Mouse (Mus musculus) left cerebral cortex, postnatal 4 days (tissue): ENCODE data around the gene Jdp2. TPM values are rescaled to one million over a fixed set of nuclear protein-coding genes. Genes with fewer than 3 reads are reported as not detected.

Experiments used
- DNase-seq: peaks from one replicate; pipeline ENCODE4 v3.0.0-alpha.2; 2022
- intact Hi-C: fragments of 180-260 bp; cut with DNase I; formaldehyde crosslinking; loops from one replicate; pipeline ENCODE4 v1.15.1; 2025
- total RNA-seq, 2 experiments: library from RNA; stranded (reverse); gene quantifications; 2 replicates each; pipeline ENCODE4 v1.2.3; 2021

Jdp2 gene
- total RNA-seq, 2 experiments from 2014 or later = 16.4 to 19.1 TPM

DNA sequence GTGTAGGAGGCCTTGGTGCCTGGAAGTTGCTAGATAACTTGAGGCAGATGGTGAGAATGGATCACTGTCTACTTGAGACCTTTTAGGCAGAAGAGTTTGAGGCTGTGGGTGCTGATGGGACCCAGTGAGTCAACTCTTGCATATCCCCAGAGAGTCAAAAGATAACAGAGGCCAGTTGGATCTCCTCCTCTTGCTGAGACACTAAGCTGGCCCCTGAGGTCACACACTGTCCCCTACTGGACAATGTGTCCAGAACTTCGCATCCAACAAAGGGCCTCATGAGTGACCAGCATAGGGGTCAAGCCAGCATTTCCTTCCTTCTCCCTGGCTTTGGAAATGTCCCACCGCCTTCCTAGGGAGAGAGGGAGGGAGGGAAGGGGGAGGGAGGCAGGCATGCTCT is 81.0 kb downstream of the Jdp2 start:
- intact Hi-C loops = no loop called here
- no peak for DNase-seq

DNA sequence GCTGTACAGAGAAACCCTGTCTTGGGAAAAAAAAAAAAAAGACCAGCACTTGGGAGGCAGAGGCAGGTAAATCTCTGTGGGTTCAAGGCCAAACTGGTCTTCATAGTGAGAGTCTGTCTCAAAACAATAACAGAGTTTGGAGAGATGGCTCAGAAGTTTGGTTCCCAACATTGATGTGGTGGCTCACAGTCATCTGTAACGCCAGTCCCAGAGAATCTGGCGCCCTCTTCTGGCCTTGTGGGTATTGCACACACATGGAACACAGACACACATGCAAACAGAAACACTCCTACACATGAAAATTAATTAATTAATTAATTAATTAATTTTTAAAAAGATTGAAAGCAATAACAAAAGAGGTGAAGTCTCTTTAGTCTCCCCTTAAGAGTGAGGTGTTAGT is 83.5 kb downstream of the Jdp2 start:
- no peak for DNase-seq
- intact Hi-C loops = no loop called here

DNA sequence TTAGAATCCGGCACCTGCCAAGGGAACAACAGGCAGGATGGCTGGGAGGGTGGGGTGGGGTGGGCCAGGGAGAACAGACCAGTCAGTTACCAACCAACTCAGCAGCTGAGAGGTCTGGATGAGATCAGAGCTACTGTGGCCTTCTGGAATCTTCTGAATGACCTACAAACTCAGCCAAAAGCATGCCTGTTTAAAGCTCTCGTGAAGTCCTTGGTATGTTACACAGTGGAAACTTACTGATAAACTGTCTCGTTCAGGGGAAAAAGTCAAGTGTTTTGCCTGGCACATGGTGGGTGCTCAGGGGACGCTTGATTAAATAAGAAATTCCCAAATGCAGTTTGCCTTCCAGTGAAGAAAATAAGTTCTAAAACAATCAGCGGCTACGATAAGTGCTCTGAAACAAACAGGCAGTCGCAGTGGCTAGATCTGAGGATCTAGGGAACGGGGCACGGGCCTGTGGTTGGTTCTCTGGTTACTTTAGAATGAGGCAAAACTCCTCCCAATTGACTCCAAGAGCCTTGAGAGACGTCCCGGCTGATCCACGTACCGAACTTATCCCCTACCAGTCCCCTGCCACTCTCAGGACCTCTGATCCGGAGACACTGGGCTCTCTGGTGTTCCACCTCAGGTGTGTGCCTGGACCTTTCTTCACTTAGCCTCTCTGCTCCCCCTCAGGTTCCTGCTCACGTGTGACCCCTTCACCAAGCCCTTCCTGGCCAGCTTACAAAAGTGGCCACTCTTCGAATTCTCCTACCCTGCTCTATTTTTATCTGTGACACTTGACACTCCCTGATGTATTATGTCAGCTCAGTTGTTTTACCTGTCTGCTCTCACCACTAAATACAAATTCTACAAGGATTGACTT is 85.8 kb downstream of the Jdp2 start:
- intact Hi-C loops = no loop called here
- DNase-seq = no peak

GRCm38 (mm10) chr12:85686466-85687216 is 87.8 kb downstream of the Jdp2 start, which contains the start of gene Batf:
Gene Batf, plus strand, starts transcription at chr12:85686669.
- intact Hi-C loops = no loop called here
- no peak for DNase-seq

DNA sequence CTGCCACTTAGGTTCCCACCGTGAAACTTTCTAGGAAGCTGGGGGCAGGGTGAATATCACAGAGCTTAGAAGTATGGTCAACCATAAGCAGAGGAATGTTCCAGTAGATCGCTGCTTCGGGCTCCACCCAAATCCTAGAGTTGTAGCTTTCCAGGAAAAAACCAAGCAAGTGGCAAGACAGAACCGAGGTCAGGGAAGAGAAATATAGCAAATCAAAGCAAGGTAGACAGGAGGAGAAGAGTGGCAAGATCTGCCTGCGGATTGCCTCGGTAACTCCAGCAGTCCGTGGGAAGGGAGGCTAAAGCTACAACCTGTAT is 88.3 kb downstream of the Jdp2 start:
- DNase-seq = no peak
- intact Hi-C loops = no loop called here

DNA sequence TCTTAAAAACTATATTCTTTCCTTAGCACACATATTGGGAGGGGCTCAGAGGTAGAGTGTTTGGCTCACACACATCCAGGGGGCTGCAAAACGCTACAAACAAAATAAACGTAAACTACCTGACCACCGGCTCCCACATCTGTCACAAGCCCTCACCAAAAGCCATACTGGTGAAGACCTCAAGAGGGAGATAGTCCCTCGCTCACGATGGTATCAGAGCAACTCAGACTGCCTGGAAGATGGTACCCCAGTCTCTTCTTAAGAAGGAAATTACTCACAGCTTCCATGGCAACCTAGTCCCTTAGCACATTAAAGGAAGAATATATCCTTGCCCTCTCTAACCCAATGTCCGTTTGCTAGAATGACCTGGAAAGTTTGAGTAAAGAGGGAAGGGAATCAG is 89.0 kb downstream of the Jdp2 start:
- intact Hi-C loops = no loop called here
- no peak for DNase-seq

Other genes with a start within 250 kb of the Jdp2 start
- 100 to 1,000 TPM; 153 to 164 TPM for gene Tmed10, start 224.2 kb upstream of the Jdp2 start, total RNA-seq
- 1 to 10 TPM; 6.3 to 8.1 TPM for gene Fos, start 125.1 kb upstream of the Jdp2 start, total RNA-seq
- gene Batf, start 87.6 kb downstream of the Jdp2 start, total RNA-seq = under 1 TPM in 1 of 2 experiments, not detected in 1; 0.50 TPM
- 1 to 10 TPM; 3.8 to 4.9 TPM for gene Flvcr2, start 147.5 kb downstream of the Jdp2 start, total RNA-seq
- 10 to 100 TPM; 77.3 to 83.7 TPM for gene Erg28, start 225.5 kb downstream of the Jdp2 start, total RNA-seq
- gene Ttll5, start 225.6 kb downstream of the Jdp2 start, total RNA-seq = 10 to 100 TPM; 30.4 to 36.7 TPM